Mouse (Mus musculus): ENCODE data around the gene Chkb.

DNA sequence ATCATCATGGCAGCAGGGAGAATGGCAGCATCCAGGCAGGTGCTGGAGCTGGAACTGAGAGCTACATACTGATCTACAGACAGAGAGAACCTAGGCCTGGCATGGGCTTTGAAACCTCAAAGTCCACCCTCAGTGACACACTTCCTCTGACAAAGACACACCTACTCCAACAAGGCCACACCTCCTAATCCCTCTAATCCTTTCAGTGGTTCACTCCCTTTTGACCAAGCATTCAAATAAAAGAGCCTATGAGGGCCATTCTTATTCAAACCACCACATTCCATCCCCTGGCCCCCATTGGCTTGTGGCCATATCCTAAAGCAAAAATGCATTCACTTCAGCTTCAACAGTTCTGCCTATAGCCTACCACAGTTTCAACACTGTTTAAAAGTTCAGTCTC is 23.0 kb downstream of the Chkb start:
- TF ChIP-seq CTCF (IDR thresholded peaks at IDR 0.05; ENCODE audit: borderline replicate concordance, insufficient read depth, low read depth, low read length): no peak
- TF ChIP-seq POLR2A (IDR thresholded peaks at IDR 0.05; ENCODE audit: borderline replicate concordance, insufficient read depth, low read length): no peak

Data from cerebellum, adult 2 months (tissue).